Mouse (Mus musculus): ENCODE results near the gene Padi2.

DNA sequence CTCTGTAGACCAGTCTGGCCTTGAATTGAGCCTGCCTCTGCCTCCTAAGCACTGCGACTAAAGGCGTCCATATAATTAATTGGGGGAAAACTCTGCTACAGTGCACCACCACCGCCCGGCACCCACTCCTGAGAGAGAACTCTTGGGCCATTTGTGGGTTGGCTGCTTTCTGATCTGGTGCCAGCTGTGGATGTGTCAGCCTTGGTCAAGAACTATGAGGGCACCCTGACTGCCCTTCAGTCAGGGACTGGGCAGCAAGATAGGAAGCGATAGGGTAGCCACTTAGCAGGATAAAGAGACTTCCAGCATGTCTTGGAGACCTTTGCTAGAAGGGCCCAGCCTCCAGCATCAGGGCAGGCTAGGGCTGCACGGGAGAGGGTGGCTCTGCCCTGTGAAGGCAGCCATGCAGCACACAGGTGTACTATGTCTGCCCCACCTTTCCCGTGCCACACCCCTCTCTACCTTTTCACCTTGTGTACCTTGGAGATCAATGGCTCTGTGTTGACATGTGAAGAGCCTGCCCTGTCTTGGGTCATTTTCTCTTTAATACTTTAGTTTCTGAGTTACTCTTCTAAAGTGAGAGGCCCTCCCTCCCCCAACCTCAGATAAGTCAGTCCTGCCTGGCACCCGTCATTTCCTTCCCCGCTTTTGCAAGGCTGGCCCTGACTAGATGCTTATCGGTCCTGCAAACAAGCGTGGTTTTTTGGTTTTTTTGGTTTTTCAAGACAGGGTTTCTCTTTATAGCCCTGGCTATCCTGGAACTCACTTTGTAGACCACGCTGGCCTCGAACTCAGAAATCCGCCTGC, 71.9 kb downstream of the Padi2 start:
- TF ChIP-seq CTCF (IDR thresholded peaks at IDR 0.05; ENCODE audit: low read depth, low read length) (no peak), GATA1 (IDR thresholded peaks at IDR 0.05; ENCODE audit: borderline replicate concordance, low read length) (no peak)

All from G1E (cell line).